ENCODE assay signal across 24 mouse cellular contexts in genomic region chr13:33567915-33568314, GRCm38 (mm10).
A peak's percentile ranks its signal among the peaks of the same experiment; 100 is the strongest.
DNase-seq lines count a peak whose midpoint lies in the region; ATAC-seq and TF ChIP-seq lines count a peak whose summit lies in the region.
"Had no signal": no experiment of that assay in that cellular context is flagged by ENCODE, and none has a peak within 500 bp of the region (broad histone marks: within the 10 kb centered on the region; RNA-seq: fewer than 3 reads in every experiment).

No protein-coding gene starts in this region.

- H3K79me2 ChIP-seq in CH12.LX (replicated peaks; ENCODE audit: control insufficient read depth, extremely low read depth, insufficient read depth, poor library complexity, severe bottlenecking), result no peaks in the 10 kb centered on the region
- no peaks in the 10 kb centered on the region for H3K79me2 ChIP-seq in MEL (ENCODE audit: control insufficient read depth, insufficient read depth, low read length, poor library complexity)

- H3K4me2 ChIP-seq in CH12.LX (ENCODE audit: insufficient read depth, low read depth, poor library complexity, severe bottlenecking), result peak overlapping the region; percentile 48
- H3K4me2 ChIP-seq: embryonic facial prominence, embryonic 13.5 days; embryonic facial prominence, embryonic 15.5 days; forebrain, embryonic 12.5 days had no signal

- DNase-seq in CH12.LX (ENCODE audit: extremely low read depth), result no peak
- DNase-seq in MEL (ENCODE audit: low read depth, low spot score), result no peak
- DNase-seq in urinary bladder, postnatal 25 days (ENCODE audit: low spot score), result no peak
- DNase-seq: adrenal gland, adult 2 months; adrenal gland, postnatal 10 days; adrenal gland, postnatal 25 days; B cell, adult 2 months; cerebellum, adult 11 months; cerebellum, adult 18-20 months; cerebellum, adult 8-10 months; cerebellum, adult 9-11 months; cerebellum, postnatal 14 days; cerebellum, postnatal 36 days; embryo, embryonic 11 days had no signal

- TF ChIP-seq EP300 in CH12.LX (IDR thresholded peaks at IDR 0.05; ENCODE audit: low read length), result 0 out of 2 replicates have a peak, but pooled peaks have one; percentile 26
- no peak for TF ChIP-seq EP300 in MEL (IDR thresholded peaks at IDR 0.05; ENCODE audit: low read depth in 1 of 2, low read length in 2 of 2)

- H3K4me1 ChIP-seq in megakaryocyte, embryonic 14.5 days, result peaks cover 83% of the 10 kb centered on the region
- H3K4me1 ChIP-seq in CH12.LX (ENCODE audit: control insufficient read depth in 1 of 2, insufficient read depth in 2 of 2) (peaks cover 16 to 35% of the 10 kb centered on the region in 2 experiments), MEL (ENCODE audit: control insufficient read depth in 1 of 2, insufficient read depth in 2 of 2, low read length in 2 of 2) (no peaks in the 10 kb centered on the region)
- H3K4me1 ChIP-seq: embryonic facial prominence, embryonic 13.5 days; embryonic facial prominence, embryonic 15.5 days; forebrain, embryonic 10.5 days; forebrain, embryonic 12.5 days had no signal

- H3K9ac ChIP-seq in CH12.LX (ENCODE audit: insufficient read depth, low read depth) (no peak overlapping the region), MEL (ENCODE audit: control insufficient read depth, low read depth, low read length, poor library complexity, severe bottlenecking) (peak overlapping the region; percentile 29; the same call in 1 of the 2 replicates)
- H3K9ac ChIP-seq: embryonic facial prominence, embryonic 13.5 days; embryonic facial prominence, embryonic 15.5 days; forebrain, embryonic 12.5 days had no signal

- no peak for TF ChIP-seq POLR2A in CH12.LX (IDR thresholded peaks at IDR 0.05; ENCODE audit: low read depth, low read length)
- TF ChIP-seq POLR2A in MEL (IDR thresholded peaks at IDR 0.05; ENCODE audit: control insufficient read depth in 1 of 2, insufficient read depth in 1 of 2, low read depth in 1 of 2, low read length in 2 of 2, poor library complexity in 1 of 2), result no peak

- H3K4me3 ChIP-seq in megakaryocyte, embryonic 14.5 days (replicated peaks), result peak overlapping the region; percentile 91
- H3K4me3 ChIP-seq in CH12.LX (replicated peaks in 1 of 3; ENCODE audit: low read depth in 2 of 3, low read length in 2 of 3, poor library complexity in 1 of 3) (peak overlapping the region; percentile 53 to 70 (median 54)), MEL (ENCODE audit: control insufficient read depth in 1 of 2, insufficient read depth in 1 of 2, low read depth in 2 of 2, low read length in 2 of 2) (peak overlapping the region in 1 of 2 experiments; percentile 31; a peak in 2 of 4 replicates)
- H3K4me3 ChIP-seq: embryonic facial prominence, embryonic 13.5 days; embryonic facial prominence, embryonic 15.5 days; erythroblast, embryonic 14.5 days; forebrain, embryonic 10.5 days; forebrain, embryonic 12.5 days had no signal

- TF ChIP-seq CTCF in CH12.LX (conservative IDR thresholded peaks at IDR 0.05 in 1 of 2, IDR thresholded peaks at IDR 0.05 in 1 of 2; ENCODE audit: low read depth in 2 of 2, low read length in 2 of 2) (no peak), MEL (IDR thresholded peaks at IDR 0.05 in 2 of 3, conservative IDR thresholded peaks at IDR 0.05 in 1 of 3; ENCODE audit: control insufficient read depth in 1 of 3, insufficient read depth in 1 of 3, low read depth in 2 of 3, low read length in 3 of 3, poor library complexity in 1 of 3, severe bottlenecking in 1 of 3) (no peak)

- H3K27ac ChIP-seq in CH12.LX (ENCODE audit: insufficient read depth, low read depth) (no peak overlapping the region), MEL (ENCODE audit: control insufficient read depth, low read depth, low read length) (no peak overlapping the region)
- H3K27ac ChIP-seq: embryonic facial prominence, embryonic 13.5 days; embryonic facial prominence, embryonic 15.5 days; forebrain, embryonic 10.5 days; forebrain, embryonic 12.5 days had no signal

- H3K27me3 ChIP-seq in megakaryocyte, embryonic 14.5 days (replicated peaks), result no peaks in the 10 kb centered on the region
- no peaks in the 10 kb centered on the region for H3K27me3 ChIP-seq in CH12.LX (replicated peaks)
- H3K27me3 ChIP-seq in MEL (ENCODE audit: control insufficient read depth in 1 of 2, insufficient read depth in 2 of 2, low read length in 2 of 2), result no peaks in the 10 kb centered on the region
- H3K27me3 ChIP-seq: embryonic facial prominence, embryonic 13.5 days; embryonic facial prominence, embryonic 15.5 days; forebrain, embryonic 12.5 days had no signal

- in situ Hi-C loops in CH12.LX (cut with MboI; ENCODE audit: low pct_ligation_motif_present, low pct_unique_long_range_greater_than_20kb, low sequenced_read_pairs), result loop anchor here (5.0 to 25.0 kb wide), 4 partner anchors 194 to 656 kb away; partner anchors contain the start of gene Serpinb1b

- H3K9me3 ChIP-seq in megakaryocyte, embryonic 14.5 days, result peaks cover 29% of the 10 kb centered on the region
- H3K9me3 ChIP-seq in CH12.LX (replicated peaks; ENCODE audit: low read length) (peaks cover 24% of the 10 kb centered on the region), MEL (replicated peaks; ENCODE audit: insufficient read depth, low read length) (no peaks in the 10 kb centered on the region)

- H3K36me3 ChIP-seq in megakaryocyte, embryonic 14.5 days (replicated peaks; ENCODE audit: low read length), result peaks cover 76% of the 10 kb centered on the region
- H3K36me3 ChIP-seq in CH12.LX (replicated peaks in 1 of 2; ENCODE audit: control insufficient read depth in 1 of 2, insufficient read depth in 1 of 2, low read length in 1 of 2) (peaks cover 0 to 17% of the 10 kb centered on the region in 2 experiments), MEL (ENCODE audit: control insufficient read depth in 1 of 2, insufficient read depth in 2 of 2, low read length in 2 of 2) (no peaks in the 10 kb centered on the region)
- H3K36me3 ChIP-seq: embryonic facial prominence, embryonic 13.5 days; embryonic facial prominence, embryonic 15.5 days; forebrain, embryonic 10.5 days; forebrain, embryonic 12.5 days had no signal

- dilution Hi-C loops in CH12.LX (cut with MboI; ENCODE audit: extremely low pct_ligation_motif_present, extremely low pct_unique_long_range_greater_than_20kb, low sequenced_read_pairs), result no loop called here

- no peak for ATAC-seq in megakaryocyte, adult 5-6 weeks (ENCODE audit: poor library complexity, severe bottlenecking)
- ATAC-seq: CD4-positive, CD25-positive, alpha-beta regulatory T cell, adult 4 months; forebrain, embryonic 14.5 days; forebrain, embryonic 16.5 days had no signal

- no peak for TF ChIP-seq RAD21 in CH12.LX (IDR thresholded peaks at IDR 0.05; ENCODE audit: low read depth, low read length)
- TF ChIP-seq RAD21 in MEL (IDR thresholded peaks at IDR 0.05; ENCODE audit: low read depth, low read length), result no peak

TF ChIP-seq in CH12.LX, 34 proteins besides CTCF, POLR2A, EP300 and RAD21 (continues in another document):
- TF ChIP-seq USF1 (IDR thresholded peaks at IDR 0.05; ENCODE audit: low read depth, low read length) (no peak), CHD2 (IDR thresholded peaks at IDR 0.05; ENCODE audit: low read length) (peak; percentile 44; the same call in 1 of the 2 replicates), IRF4 (IDR thresholded peaks at IDR 0.05; ENCODE audit: low read depth, low read length) (peak; percentile 70), GABPA (IDR thresholded peaks at IDR 0.05; ENCODE audit: insufficient replicate concordance, low read depth, low read length) (no peak), POLR2AphosphoS2 (IDR thresholded peaks at IDR 0.05; ENCODE audit: low read depth, low read length) (no peak), ZMIZ1 (IDR thresholded peaks at IDR 0.05; ENCODE audit: low read depth, low read length) (no peak), HCFC1 (IDR thresholded peaks at IDR 0.05; ENCODE audit: low read depth, low read length) (no peak), KAT2A (IDR thresholded peaks at IDR 0.05; ENCODE audit: insufficient replicate concordance, low read length) (no peak), MYC (IDR thresholded peaks at IDR 0.05; ENCODE audit: low read depth, low read length) (no peak), ZNF384 (IDR thresholded peaks at IDR 0.05; ENCODE audit: low read depth, low read length) (no peak), JUN (IDR thresholded peaks at IDR 0.05; ENCODE audit: insufficient read depth, low read depth, low read length) (no peak), SIN3A (IDR thresholded peaks at IDR 0.05; ENCODE audit: low read length) (0 out of 2 replicates have a peak, but pooled peaks have one; percentile 26), MAFK (IDR thresholded peaks at IDR 0.05; ENCODE audit: insufficient replicate concordance, low read length) (no peak), MEF2A (IDR thresholded peaks at IDR 0.05; ENCODE audit: borderline replicate concordance, low read depth, low read length) (0 out of 2 replicates have a peak, but pooled peaks have one; percentile 13), ZKSCAN1 (IDR thresholded peaks at IDR 0.05; ENCODE audit: borderline replicate concordance, low read depth, low read length) (no peak)

TF ChIP-seq in MEL, 35 proteins besides CTCF, POLR2A, EP300 and RAD21:
- TF ChIP-seq GABPA (IDR thresholded peaks at IDR 0.05; ENCODE audit: low read depth, low read length) (no peak), KAT2A (conservative IDR thresholded peaks at IDR 0.05; ENCODE audit: low read depth, low read length) (no peak), ZNF384 (IDR thresholded peaks at IDR 0.05; ENCODE audit: low read depth, low read length) (no peak), GATA1 (IDR thresholded peaks at IDR 0.05; ENCODE audit: low read depth, low read length) (no peak), MYB (IDR thresholded peaks at IDR 0.05; ENCODE audit: low read depth, low read length) (no peak), MAFK (IDR thresholded peaks at IDR 0.05; ENCODE audit: borderline replicate concordance, low read depth, low read length) (no peak), ZC3H11A (IDR thresholded peaks at IDR 0.05; ENCODE audit: low read depth, low read length) (no peak), JUND (IDR thresholded peaks at IDR 0.05; ENCODE audit: low read depth, low read length) (no peak), TBP (IDR thresholded peaks at IDR 0.05; ENCODE audit: low read depth, low read length) (no peak), E2F4 (IDR thresholded peaks at IDR 0.05; ENCODE audit: borderline replicate concordance, low read depth, low read length) (no peak), POLR2AphosphoS5 (IDR thresholded peaks at IDR 0.05; ENCODE audit: borderline replicate concordance, low read depth, low read length) (no peak), ELF1 (IDR thresholded peaks at IDR 0.05; ENCODE audit: low read depth, low read length) (no peak), POLR2AphosphoS2 (IDR thresholded peaks at IDR 0.05; ENCODE audit: low read length) (no peak), CHD2 (IDR thresholded peaks at IDR 0.05; ENCODE audit: low read length) (no peak), TCF12 (IDR thresholded peaks at IDR 0.05; ENCODE audit: low read depth, low read length) (no peak), NELFE (IDR thresholded peaks at IDR 0.05; ENCODE audit: low read depth, low read length) (no peak), MAX (IDR thresholded peaks at IDR 0.05; ENCODE audit: low read length) (no peak)
TF ChIP-seq in MEL: peak in this region for 0.
